Mouse (Mus musculus): Measurements from ENCODE around the gene Myocos.

The Myocos gene

GRCm38 (mm10) chr1:162611191-162611590 is 46.8 kb downstream of the Myocos start:
- no peak for DNase-seq

DNA sequence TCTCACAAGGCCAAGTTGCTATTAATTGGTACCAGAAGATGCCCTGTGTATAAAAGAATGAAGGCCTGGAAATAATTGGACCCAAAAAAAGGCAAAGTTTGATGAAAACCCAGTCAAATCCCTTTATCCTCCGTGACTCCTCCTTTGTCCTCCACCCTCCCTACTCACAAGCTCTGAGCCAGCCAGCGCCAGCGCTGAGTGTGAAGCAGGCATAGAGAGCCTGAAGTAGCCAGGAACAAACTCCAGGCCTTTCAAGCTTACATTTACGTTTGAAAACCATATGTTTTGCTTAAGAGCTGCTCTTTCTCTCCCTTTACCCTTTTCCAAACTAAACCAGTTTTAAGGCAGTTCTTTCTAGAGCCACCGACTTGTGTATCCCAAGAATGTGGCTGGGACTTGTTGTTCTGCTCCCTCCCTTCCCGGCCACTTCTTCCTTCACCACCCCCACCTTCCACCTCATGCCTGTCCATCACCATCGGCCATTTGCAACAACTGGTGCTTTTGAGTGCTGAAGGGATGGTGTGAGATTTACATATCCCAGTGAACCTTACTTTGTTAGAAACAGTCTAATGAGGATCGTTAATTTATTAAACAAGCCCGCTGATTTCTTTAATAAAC is 48.3 kb downstream of the Myocos start:
- DNase-seq: no peak

- DNase-seq: no peak
These were observed 49.9 kb downstream of the Myocos start for GRCm38 (mm10) chr1:162608127-162608526.

- DNase-seq: no peak
These were observed 56.7 kb downstream of the Myocos start for GRCm38 (mm10) chr1:162601288-162601687.

- no peak for DNase-seq
These were observed 58.4 kb downstream of the Myocos start for GRCm38 (mm10) chr1:162599617-162600016.

- DNase-seq: no peak
These were observed 60.5 kb downstream of the Myocos start for GRCm38 (mm10) chr1:162597379-162598102.

All from spleen, adult 18-20 months (tissue).